Mouse (Mus musculus): Measurements from ENCODE around the gene Aldh3b2. TPM values are rescaled to one million over a fixed set of nuclear protein-coding genes. Genes with fewer than 3 reads are reported as not detected.

Gene Aldh3b2
- polyA plus RNA-seq, 1 experiment from 2014 or later: 1.2 TPM

GRCm38 (mm10) chr19:4011086-4011485, 39.0 kb downstream of the Aldh3b2 start:
- H3K27me3 ChIP-seq (replicated peaks; ENCODE audit: control insufficient read depth, insufficient read depth, low read length): no peaks in the 10 kb centered on the region
- peaks cover 9% of the 10 kb centered on the region for H3K4me1 ChIP-seq (ENCODE audit: control insufficient read depth, insufficient read depth, low read length)
- no peaks in the 10 kb centered on the region for H3K9me3 ChIP-seq (ENCODE audit: control insufficient read depth, low read length)
- H3K36me3 ChIP-seq (ENCODE audit: control insufficient read depth, insufficient read depth, low read length): peaks cover 22% of the 10 kb centered on the region
- peak overlapping the region; percentile 49; the same call in 1 of the 2 replicates for H3K4me2 ChIP-seq (ENCODE audit: low read depth, low read length)
- H3K27ac ChIP-seq (ENCODE audit: low read length): no peak overlapping the region
- H3K4me3 ChIP-seq (ENCODE audit: low read length): no peak overlapping the region
- H3K9ac ChIP-seq (ENCODE audit: low read depth, low read length): no peak overlapping the region
- ATAC-seq: no peak
- WGBS: 94% methylated on average over 5 of the region's 5 CpGs

- Histone ChIP-seq H3K9me3 (ENCODE audit: control insufficient read depth, low read length) (no peaks in the 10 kb centered on the region), H3K4me1 (ENCODE audit: control insufficient read depth, insufficient read depth, low read length) (peaks cover 9% of the 10 kb centered on the region), H3K9ac (ENCODE audit: low read depth, low read length) (peak within 1 kb of the TSS; percentile 79), H3K4me3 (ENCODE audit: low read length) (peak within 1 kb of the TSS; percentile 75), H3K4me2 (ENCODE audit: low read depth, low read length) (peak within 1 kb of the TSS; percentile 55), H3K27me3 (replicated peaks; ENCODE audit: control insufficient read depth, insufficient read depth, low read length) (no peaks in the 10 kb centered on the region), H3K36me3 (ENCODE audit: control insufficient read depth, insufficient read depth, low read length) (peaks cover 18% of the 10 kb centered on the region), H3K27ac (ENCODE audit: low read length) (peak within 1 kb of the TSS; percentile 40)
- under 1% methylated on average over 45 of the region's 45 CpGs for WGBS
- ATAC-seq: peak; percentile 99
These were observed 40.4 kb downstream of the Aldh3b2 start, which contains the start of gene Ndufv1 for GRCm38 (mm10) chr19:4012432-4013022. Gene Ndufv1, minus strand, starts transcription at chr19:4012806.

- peak overlapping the region; percentile 75 for H3K4me3 ChIP-seq (ENCODE audit: low read length)
- peaks cover 9% of the 10 kb centered on the region for H3K4me1 ChIP-seq (ENCODE audit: control insufficient read depth, insufficient read depth, low read length)
- H3K27ac ChIP-seq (ENCODE audit: low read length): no peak overlapping the region; the same call in 1 of the 2 replicates
- H3K27me3 ChIP-seq (replicated peaks; ENCODE audit: control insufficient read depth, insufficient read depth, low read length): no peaks in the 10 kb centered on the region
- peak overlapping the region; percentile 62 for H3K9ac ChIP-seq (ENCODE audit: low read depth, low read length)
- H3K4me2 ChIP-seq (ENCODE audit: low read depth, low read length): peak overlapping the region; percentile 55
- peaks cover 14% of the 10 kb centered on the region; the same call in 1 of the 2 replicates for H3K36me3 ChIP-seq (ENCODE audit: control insufficient read depth, insufficient read depth, low read length)
- WGBS: 18% methylated on average over 9 of the region's 9 CpGs
- H3K9me3 ChIP-seq (ENCODE audit: control insufficient read depth, low read length): no peaks in the 10 kb centered on the region
- peak; percentile 38 for ATAC-seq
These were observed 40.9 kb downstream of the Aldh3b2 start for GRCm38 (mm10) chr19:4013066-4013465.

- Histone ChIP-seq H3K4me2 (ENCODE audit: low read depth, low read length) (no peak overlapping the region), H3K27ac (ENCODE audit: low read length) (no peak overlapping the region), H3K9me3 (ENCODE audit: control insufficient read depth, low read length) (no peaks in the 10 kb centered on the region), H3K4me1 (ENCODE audit: control insufficient read depth, insufficient read depth, low read length) (peaks cover 21% of the 10 kb centered on the region), H3K9ac (ENCODE audit: low read depth, low read length) (no peak overlapping the region), H3K36me3 (ENCODE audit: control insufficient read depth, insufficient read depth, low read length) (0 out of 2 replicates have a peak, but pooled peaks cover under 1% of the 10 kb centered on the region), H3K27me3 (replicated peaks; ENCODE audit: control insufficient read depth, insufficient read depth, low read length) (no peaks in the 10 kb centered on the region), H3K4me3 (ENCODE audit: low read length) (no peak overlapping the region)
- ATAC-seq: no peak
These were observed 42.7 kb downstream of the Aldh3b2 start for GRCm38 (mm10) chr19:4014802-4015201.

DNA sequence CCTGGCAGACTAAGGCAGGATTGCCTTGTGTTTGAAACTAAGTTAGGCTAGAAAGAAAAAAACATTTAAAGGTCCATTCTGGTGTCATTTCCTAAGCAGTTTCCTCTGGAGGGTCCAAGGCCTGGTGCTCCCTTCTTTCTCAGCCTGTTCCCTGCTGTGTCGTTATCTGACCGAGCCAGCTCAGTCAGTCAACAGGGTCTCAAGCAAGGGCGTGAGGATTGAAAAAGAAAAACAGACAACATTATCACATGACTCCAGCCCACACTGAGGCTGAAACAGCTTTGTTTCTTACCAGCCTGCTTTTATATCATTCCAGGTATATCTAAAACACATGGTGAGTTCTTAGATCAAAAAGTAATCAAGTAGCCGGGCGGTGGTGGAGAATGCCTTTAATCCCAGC, 43.5 kb downstream of the Aldh3b2 start:
- WGBS: 62% methylated on average over 5 of the region's 5 CpGs
- no peak for ATAC-seq
- H3K27ac ChIP-seq (ENCODE audit: low read length): no peak overlapping the region
- H3K9me3 ChIP-seq (ENCODE audit: control insufficient read depth, low read length): no peaks in the 10 kb centered on the region
- H3K4me2 ChIP-seq (ENCODE audit: low read depth, low read length): no peak overlapping the region
- H3K36me3 ChIP-seq (ENCODE audit: control insufficient read depth, insufficient read depth, low read length): no peaks in the 10 kb centered on the region
- no peaks in the 10 kb centered on the region for H3K27me3 ChIP-seq (replicated peaks; ENCODE audit: control insufficient read depth, insufficient read depth, low read length)
- H3K9ac ChIP-seq (ENCODE audit: low read depth, low read length): 0 out of 2 replicates have a peak overlapping the region, but pooled peaks have one; percentile 6
- peaks cover 21% of the 10 kb centered on the region for H3K4me1 ChIP-seq (ENCODE audit: control insufficient read depth, insufficient read depth, low read length)
- H3K4me3 ChIP-seq (ENCODE audit: low read length): no peak overlapping the region

DNA sequence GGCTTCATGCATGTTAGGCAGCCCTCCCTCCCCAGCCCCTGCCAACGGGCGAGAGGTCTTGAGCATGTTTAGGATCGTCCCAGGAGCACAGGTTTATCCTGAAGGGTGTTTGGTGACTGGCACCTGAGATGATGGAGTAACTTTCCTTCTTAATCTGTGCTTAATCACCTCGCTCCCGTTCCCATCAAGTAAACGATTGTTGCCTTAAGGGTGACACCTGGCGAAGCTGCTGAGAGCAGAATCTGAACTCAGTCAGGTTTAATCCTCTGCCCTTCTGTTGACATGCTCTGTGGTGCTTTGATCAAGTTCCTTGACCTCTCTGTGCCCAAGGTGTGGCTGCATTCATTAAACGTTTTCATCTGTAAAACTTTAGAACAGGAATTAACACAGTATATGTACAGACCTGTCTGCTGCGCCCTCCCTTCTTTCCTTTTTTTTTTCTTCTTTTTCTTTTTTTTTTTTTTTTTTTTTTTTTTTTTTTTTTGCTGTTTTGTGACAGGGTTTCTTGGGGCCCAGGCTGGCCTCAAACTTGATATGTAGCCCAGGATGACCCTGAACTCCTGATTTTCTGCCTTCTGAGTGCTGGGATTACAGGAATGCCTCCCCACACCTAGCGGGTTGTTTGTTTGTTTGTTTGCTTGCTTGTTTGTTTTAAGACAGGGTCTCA, 45.9 kb downstream of the Aldh3b2 start:
- ATAC-seq: no peak
- Histone ChIP-seq H3K9ac (ENCODE audit: low read depth, low read length) (no peak overlapping the region), H3K27me3 (replicated peaks; ENCODE audit: control insufficient read depth, insufficient read depth, low read length) (no peaks in the 10 kb centered on the region), H3K4me1 (ENCODE audit: control insufficient read depth, insufficient read depth, low read length) (peaks cover 14% of the 10 kb centered on the region; the same call in 1 of the 2 replicates), H3K36me3 (ENCODE audit: control insufficient read depth, insufficient read depth, low read length) (no peaks in the 10 kb centered on the region), H3K9me3 (ENCODE audit: control insufficient read depth, low read length) (no peaks in the 10 kb centered on the region), H3K27ac (ENCODE audit: low read length) (no peak overlapping the region), H3K4me2 (ENCODE audit: low read depth, low read length) (no peak overlapping the region), H3K4me3 (ENCODE audit: low read length) (no peak overlapping the region)
- WGBS: 55% methylated on average over 10 of the region's 10 CpGs

GRCm38 (mm10) chr19:4018743-4019583, 46.8 kb downstream of the Aldh3b2 start:
- Histone ChIP-seq H3K4me3 (ENCODE audit: low read length) (no peak overlapping the region; the same call in 1 of the 2 replicates), H3K9me3 (ENCODE audit: control insufficient read depth, low read length) (no peaks in the 10 kb centered on the region), H3K4me1 (ENCODE audit: control insufficient read depth, insufficient read depth, low read length) (peaks cover 12% of the 10 kb centered on the region; the same call in 1 of the 2 replicates), H3K27ac (ENCODE audit: low read length) (no peak overlapping the region; the same call in none of the 2 replicates), H3K36me3 (ENCODE audit: control insufficient read depth, insufficient read depth, low read length) (no peaks in the 10 kb centered on the region), H3K27me3 (replicated peaks; ENCODE audit: control insufficient read depth, insufficient read depth, low read length) (no peaks in the 10 kb centered on the region), H3K9ac (ENCODE audit: low read depth, low read length) (peak overlapping the region; percentile 34), H3K4me2 (ENCODE audit: low read depth, low read length) (no peak overlapping the region)
- WGBS: 30% methylated on average over 18 of the region's 18 CpGs
- ATAC-seq: peak; percentile 92

DNA sequence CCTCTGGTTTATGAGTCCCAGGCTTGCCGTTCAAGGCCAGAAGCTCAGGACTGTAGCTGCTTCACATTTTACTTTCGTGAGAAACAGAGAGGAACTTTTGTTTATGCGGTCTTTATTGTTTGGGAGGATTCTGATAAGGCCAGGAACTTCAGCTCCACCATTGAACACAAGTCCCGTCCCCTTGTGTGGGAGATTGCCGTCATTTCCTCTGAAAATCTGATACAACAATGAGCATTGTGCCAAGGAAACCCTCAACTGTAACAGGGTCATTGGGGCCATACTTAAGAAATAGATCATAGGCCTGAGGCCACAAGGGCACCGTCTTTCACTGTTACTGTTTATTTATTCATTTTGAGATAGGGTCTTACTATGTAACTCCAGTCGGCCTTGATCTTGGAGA, 51.1 kb downstream of the Aldh3b2 start:
- no peaks in the 10 kb centered on the region for H3K27me3 ChIP-seq (replicated peaks; ENCODE audit: control insufficient read depth, insufficient read depth, low read length)
- no peaks in the 10 kb centered on the region for H3K36me3 ChIP-seq (ENCODE audit: control insufficient read depth, insufficient read depth, low read length)
- no peak overlapping the region for H3K27ac ChIP-seq (ENCODE audit: low read length)
- ATAC-seq: no peak
- no peak overlapping the region for H3K9ac ChIP-seq (ENCODE audit: low read depth, low read length)
- H3K9me3 ChIP-seq (ENCODE audit: control insufficient read depth, low read length): 0 out of 2 replicates have a peak, but pooled peaks cover 3% of the 10 kb centered on the region
- no peak overlapping the region for H3K4me2 ChIP-seq (ENCODE audit: low read depth, low read length)
- peaks cover 12% of the 10 kb centered on the region; the same call in 1 of the 2 replicates for H3K4me1 ChIP-seq (ENCODE audit: control insufficient read depth, insufficient read depth, low read length)
- 68% methylated on average over 7 of the region's 7 CpGs for WGBS
- H3K4me3 ChIP-seq (ENCODE audit: low read length): no peak overlapping the region

DNA sequence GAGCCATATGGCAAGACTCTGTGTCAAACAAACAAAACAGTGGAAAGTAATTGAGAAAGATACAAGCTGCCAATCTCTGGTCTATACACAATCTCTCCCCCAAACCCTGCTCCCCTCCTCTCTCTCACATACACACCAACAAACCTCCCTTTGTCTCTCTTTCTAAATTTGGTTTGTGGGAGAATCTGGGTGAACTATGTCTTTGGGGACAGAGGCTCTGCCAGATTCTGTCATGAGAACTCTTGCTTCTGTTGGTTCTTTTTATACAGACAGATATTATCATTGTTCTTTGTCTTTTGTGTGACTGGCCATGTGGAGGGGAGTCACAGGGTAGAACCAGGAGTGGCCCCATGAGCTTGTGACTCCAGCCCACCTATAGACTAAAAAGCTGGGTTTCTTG, 55.4 kb downstream of the Aldh3b2 start:
- no peak overlapping the region for H3K4me2 ChIP-seq (ENCODE audit: low read depth, low read length)
- no peak for ATAC-seq
- H3K27ac ChIP-seq (ENCODE audit: low read length): no peak overlapping the region

More for the DNA sequence above, 55.4 kb downstream of the Aldh3b2 start:
- Histone ChIP-seq H3K27me3 (replicated peaks; ENCODE audit: control insufficient read depth, insufficient read depth, low read length) (no peaks in the 10 kb centered on the region), H3K9me3 (ENCODE audit: control insufficient read depth, low read length) (0 out of 2 replicates have a peak, but pooled peaks cover 3% of the 10 kb centered on the region), H3K4me1 (ENCODE audit: control insufficient read depth, insufficient read depth, low read length) (no peaks in the 10 kb centered on the region), H3K4me3 (ENCODE audit: low read length) (no peak overlapping the region), H3K9ac (ENCODE audit: low read depth, low read length) (no peak overlapping the region), H3K36me3 (ENCODE audit: control insufficient read depth, insufficient read depth, low read length) (no peaks in the 10 kb centered on the region)
